Mouse (Mus musculus) CH12.LX (cell line): Measurements from ENCODE around the gene Ubxn6. TPM values are rescaled to one million over a fixed set of nuclear protein-coding genes. Genes with fewer than 3 reads are reported as not detected.
"Not testable (repeated sequence)": the region's sequence is repeated elsewhere in the genome, so short reads cannot be mapped to it uniquely, and the experiment has no call there.

Experiments used
- DNase-seq: peaks from one replicate; pipeline ENCODE4 v3.0.0-alpha.2; 2013; ENCODE audit errors: extremely low read depth
- H3K27ac ChIP-seq: 2 replicates; pipeline ENCODE4 v1.5.1; 2012; ENCODE audit warnings: low read depth, mild to moderate bottlenecking, control low read depth, moderate library complexity; ENCODE audit not compliant: insufficient read depth
- H3K27me3 ChIP-seq: replicated peaks from 2 replicates; pipeline ENCODE3; 2012; ENCODE audit warnings: inconsistent platforms
- H3K36me3 ChIP-seq, 2 experiments: replicated peaks in 1 of 2; 2 replicates each; pipeline versions ENCODE3 to v1.6.1; 2012; ENCODE audit warnings: inconsistent platforms in 1 of 2, low read length in 1 of 2, mild to moderate bottlenecking in 1 of 2, mixed read lengths in 1 of 2, moderate library complexity in 1 of 2; ENCODE audit not compliant: control insufficient read depth in 1 of 2, insufficient read depth in 1 of 2
- H3K4me1 ChIP-seq, 2 experiments: 2 replicates each; pipeline ENCODE4 v1.6.1; 2012; ENCODE audit warnings: inconsistent platforms in 1 of 2, moderate library complexity in 1 of 2; ENCODE audit not compliant: insufficient read depth in 2 of 2, control insufficient read depth in 1 of 2
- H3K4me2 ChIP-seq: 2 replicates; pipeline ENCODE4 v1.6.1; 2012; ENCODE audit warnings: low read depth, mild to moderate bottlenecking, control low read depth; ENCODE audit not compliant: poor library complexity, insufficient read depth, severe bottlenecking
- H3K4me3 ChIP-seq, 3 experiments: fragments of 150-350 bp in 1 of 3; sonication (generic) in 1 of 3; replicated peaks in 1 of 3; 2 replicates each; pipeline versions ENCODE3 to v1.5.1; 2011 to 2012; ENCODE audit warnings: low read depth in 2 of 3, low read length in 2 of 3, mild to moderate bottlenecking in 2 of 3, moderate library complexity in 2 of 3, control low read depth in 1 of 3, improper control_type of control experiment in 1 of 3, inconsistent platforms in 1 of 3, mixed read lengths in 1 of 3; ENCODE audit not compliant: poor library complexity in 1 of 3
- H3K79me2 ChIP-seq: replicated peaks from 2 replicates; pipeline ENCODE4 v1.6.1; 2012; ENCODE audit warnings: mild to moderate bottlenecking, moderate library complexity; ENCODE audit not compliant: control insufficient read depth, poor library complexity, insufficient read depth, severe bottlenecking; ENCODE audit errors: extremely low read depth
- H3K9ac ChIP-seq: 2 replicates; pipeline ENCODE4 v1.6.1; 2012; ENCODE audit warnings: low read depth, mild to moderate bottlenecking, control low read depth, moderate library complexity; ENCODE audit not compliant: insufficient read depth
- H3K9me3 ChIP-seq: replicated peaks from 2 replicates; pipeline ENCODE3; 2012; ENCODE audit warnings: low read length, inconsistent platforms, mixed read lengths
- CTCF ChIP-seq, 2 experiments: IDR thresholded peaks in 1 of 2; conservative IDR thresholded peaks in 1 of 2; 2 replicates each; pipeline ENCODE4 v1.5.1; 2011 to 2012; ENCODE audit warnings: low read depth in 2 of 2, low read length in 2 of 2, improper control_type of control experiment in 1 of 2, inconsistent platforms in 1 of 2, mild to moderate bottlenecking in 1 of 2, moderate library complexity in 1 of 2
- EP300 ChIP-seq: IDR thresholded peaks from 2 replicates; pipeline ENCODE4 v1.6.1; 2011; ENCODE audit warnings: low read length, improper control_type of control experiment
- NRF1 ChIP-seq: IDR thresholded peaks from 2 replicates; pipeline ENCODE4 v1.6.1; 2014; ENCODE audit warnings: low read depth, mild to moderate bottlenecking, inconsistent platforms, low read length, improper control_type of control experiment, moderate library complexity
- POLR2AphosphoS2 ChIP-seq: IDR thresholded peaks from 2 replicates; pipeline ENCODE4 v1.6.1; 2011; ENCODE audit warnings: low read depth, low read length, improper control_type of control experiment
- USF1 ChIP-seq: IDR thresholded peaks from 2 replicates; pipeline ENCODE4 v1.6.1; 2014; ENCODE audit warnings: low read depth, mild to moderate bottlenecking, inconsistent platforms, low read length, improper control_type of control experiment
- dilution Hi-C: fragments of 300-500 bp; cut with MboI; formaldehyde crosslinking; loops from 2 replicates; pipeline ENCODE4 v1.14.3; 2020; ENCODE audit warnings: low sequenced_read_pairs; ENCODE audit not compliant: extremely low pct_unique_long_range_greater_than_20kb, extremely low pct_ligation_motif_present
- in situ Hi-C: fragments of 300-500 bp; cut with MboI; formaldehyde crosslinking; loops from 3 replicates; pipeline ENCODE4 v1.14.3; 2019; ENCODE audit warnings: low sequenced_read_pairs, low pct_ligation_motif_present, low pct_unique_long_range_greater_than_20kb, mixed read lengths
- polyA plus RNA-seq: library from polyadenylated mRNA; unstranded; fragments of >175 nt; gene quantifications from 2 replicates; pipeline ENCODE4 v1.2.1, GENCODE M21; 2012; ENCODE audit warnings: low read depth; ENCODE audit not compliant: insufficient read length
- total RNA-seq, 2 experiments: library from RNA; depleted of rRNA; stranded (reverse); fragments of 300-350 nt in 1 of 2; fragments of >200 nt in 1 of 2; gene quantifications; 2 replicates each; pipeline ENCODE4 v1.2.3; 2012 to 2014

Gene Ubxn6
- total and polyA plus RNA-seq, 3 experiments, result 24.6 to 29.1 (median 26.8) TPM

DNA sequence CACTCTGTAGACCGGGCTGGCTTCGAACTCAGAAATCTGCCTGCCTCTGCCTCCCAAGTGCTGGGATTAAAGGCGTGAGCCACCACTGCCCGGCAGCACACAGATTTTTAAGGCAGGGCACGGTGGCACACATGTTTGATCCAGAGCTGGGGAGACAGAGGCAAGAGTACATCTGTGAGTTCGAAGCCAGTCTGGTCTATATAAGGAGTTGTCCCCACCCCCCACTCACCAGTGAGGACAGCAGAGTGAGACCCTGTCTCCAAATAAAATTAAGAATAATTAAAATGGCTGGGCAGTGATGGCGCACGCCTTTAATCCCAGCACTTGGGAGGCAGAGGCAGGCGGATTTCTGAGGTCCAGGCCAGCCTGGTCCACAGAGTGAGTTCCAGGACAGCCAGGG, 3.5 kb upstream of the Ubxn6 start:
- H3K27ac ChIP-seq, H3K9me3 ChIP-seq, H3K27me3 ChIP-seq, DNase-seq, dilution Hi-C loops: not testable (repeated sequence)
- Histone ChIP-seq H3K9ac (peak overlapping the region; percentile 42; the same call in 1 of the 2 replicates), H3K4me2 (peak overlapping the region; percentile 34), H3K79me2 (peaks cover 20% of the 10 kb centered on the region), H3K4me1 (peaks cover 3 to 52% of the 10 kb centered on the region in 2 experiments; a peak in 3 of 4 replicates), H3K4me3 (peak overlapping the region in 2 of 3 experiments; percentile 46 to 50), H3K36me3 (peaks cover 2 to 18% of the 10 kb centered on the region in 2 experiments)
- in situ Hi-C loops, result loop anchor here (5.0 kb wide), 1 partner anchor 36 kb away; the partner anchor contains the start of gene Chaf1a

- Histone ChIP-seq H3K4me1 (peaks cover 3 to 46% of the 10 kb centered on the region in 2 experiments; a peak in 3 of 4 replicates), H3K27ac (no peak overlapping the region), H3K4me3 (no peak overlapping the region), H3K9me3 (no peaks in the 10 kb centered on the region), H3K9ac (no peak overlapping the region), H3K27me3 (no peaks in the 10 kb centered on the region), H3K4me2 (no peak overlapping the region), H3K79me2 (peaks cover 20% of the 10 kb centered on the region), H3K36me3 (peaks cover 5 to 18% of the 10 kb centered on the region in 2 experiments)
- in situ Hi-C loops, result loop anchor here (5.0 kb wide), 1 partner anchor 35 kb away; the partner anchor contains the start of gene Chaf1a
- dilution Hi-C loops, result no loop called here
- TF ChIP-seq CTCF (conservative IDR thresholded peaks at IDR 0.05 in 1 of 2, IDR thresholded peaks at IDR 0.05 in 1 of 2; ENCODE audit: low read depth in 2 of 2, low read length in 2 of 2), result peak in 1 of 2 experiments; percentile 5; a peak in 1 of 4 replicates
- TF ChIP-seq NRF1, result no peak
- no peak for DNase-seq
Observed at GRCm38 (mm10) chr17:56077523-56077922, 2.7 kb upstream of the Ubxn6 start.

- TF ChIP-seq EP300, result no peak
- TF ChIP-seq USF1, result no peak
- TF ChIP-seq POLR2AphosphoS2, result 0 out of 2 replicates have a peak, but pooled peaks have one; percentile 41
- TF ChIP-seq, all 38 proteins: peak for 1
- Histone ChIP-seq H3K9me3 (no peaks in the 10 kb centered on the region), H3K4me2 (peak overlapping the region; percentile 98), H3K27ac (peak overlapping the region; percentile 79), H3K9ac (peak overlapping the region; percentile 95), H3K79me2 (no peaks in the 10 kb centered on the region; the same call in 1 of the 2 replicates), H3K27me3 (no peaks in the 10 kb centered on the region), H3K36me3 (peaks cover 36 to 43% of the 10 kb centered on the region in 2 experiments), H3K4me3 (peak overlapping the region; percentile 66 to 79 (median 77)), H3K4me1 (peaks cover 5 to 42% of the 10 kb centered on the region in 2 experiments; a peak in 3 of 4 replicates)
- in situ Hi-C loops (no loop called here), dilution Hi-C loops (no loop called here)
- DNase-seq, result peak; percentile 84
Observed at GRCm38 (mm10) chr17:56074097-56074826, 566 bp downstream of the Ubxn6 start.
